Mouse (Mus musculus) megakaryocyte, embryonic 14.5 days (primary cell): ENCODE data around the gene Map2k3.

Experiments
- FLI1 ChIP-seq: IDR thresholded peaks from 2 replicates; pipeline ENCODE4 v1.6.1; 2012; ENCODE audit warnings: low read length, inconsistent platforms, mixed read lengths
- GATA1 ChIP-seq: IDR thresholded peaks from 3 replicates; pipeline ENCODE4 v1.6.1; 2012; ENCODE audit warnings: mixed read lengths, low read length, inconsistent platforms, borderline replicate concordance

- TF ChIP-seq GATA1 (no peak), FLI1 (no peak)
These were observed 22.2 kb upstream of the Map2k3 start for GRCm38 (mm10) chr11:60909626-60910025.
